Mouse (Mus musculus): ENCODE measurements around the gene Arhgef11. TPM values are rescaled to one million over a fixed set of nuclear protein-coding genes. Genes with fewer than 3 reads are reported as not detected.

Gene Arhgef11
- polyA plus RNA-seq, 1 experiment from 2014 or later: 9.7 TPM

- WGBS: 66% methylated on average over 20 of the region's 20 CpGs
- Histone ChIP-seq H3K4me3 (ENCODE audit: control insufficient read depth in 1 of 2, insufficient read depth in 1 of 2, low read depth in 1 of 2, low read length in 2 of 2) (no peak overlapping the region), H3K36me3 (ENCODE audit: control insufficient read depth, insufficient read depth, low read length) (peaks cover 9% of the 10 kb centered on the region; the same call in 1 of the 2 replicates), H3K4me2 (ENCODE audit: low read length) (no peak overlapping the region), H3K27me3 (ENCODE audit: control insufficient read depth, insufficient read depth, low read length) (peaks cover 1% of the 10 kb centered on the region; the same call in 1 of the 2 replicates), H3K4me1 (ENCODE audit: control insufficient read depth in 2 of 2, insufficient read depth in 2 of 2, low read length in 2 of 2) (peaks cover 25 to 28% of the 10 kb centered on the region in 2 experiments), H3K9ac (ENCODE audit: low read length) (no peak overlapping the region), H3K27ac (replicated peaks in 1 of 2; ENCODE audit: control insufficient read depth in 1 of 2, insufficient read depth in 1 of 2, low read depth in 2 of 2, low read length in 2 of 2) (no peak overlapping the region), H3K9me3 (ENCODE audit: control insufficient read depth, low read length) (no peaks in the 10 kb centered on the region)
- ATAC-seq (ENCODE audit: insufficient number of reproducible peaks, insufficient read depth, low FRiP score, low read depth): no peak
These were observed 144.3 kb downstream of the Arhgef11 start for GRCm38 (mm10) chr3:87761408-87762375.

- H3K4me3 ChIP-seq (ENCODE audit: control insufficient read depth in 1 of 2, insufficient read depth in 1 of 2, low read depth in 1 of 2, low read length in 2 of 2): peak overlapping the region in 1 of 2 experiments; percentile 11; a peak in 1 of 4 replicates
- peak overlapping the region; percentile 59 to 87 for H3K27ac ChIP-seq (replicated peaks in 1 of 2; ENCODE audit: control insufficient read depth in 1 of 2, insufficient read depth in 1 of 2, low read depth in 2 of 2, low read length in 2 of 2)
- H3K36me3 ChIP-seq (ENCODE audit: control insufficient read depth, insufficient read depth, low read length): peaks cover 6% of the 10 kb centered on the region; the same call in 1 of the 2 replicates
- H3K4me2 ChIP-seq (ENCODE audit: low read length): peak overlapping the region; percentile 60
- no peaks in the 10 kb centered on the region for H3K9me3 ChIP-seq (ENCODE audit: control insufficient read depth, low read length)
- no peak for ATAC-seq (ENCODE audit: insufficient number of reproducible peaks, insufficient read depth, low FRiP score, low read depth)
- peaks cover 25 to 36% of the 10 kb centered on the region in 2 experiments for H3K4me1 ChIP-seq (ENCODE audit: control insufficient read depth in 2 of 2, insufficient read depth in 2 of 2, low read length in 2 of 2)
- H3K9ac ChIP-seq (ENCODE audit: low read length): peak overlapping the region; percentile 54; the same call in 1 of the 2 replicates
- H3K27me3 ChIP-seq (ENCODE audit: control insufficient read depth, insufficient read depth, low read length): no peaks in the 10 kb centered on the region; the same call in 1 of the 2 replicates
- WGBS: 40% methylated on average over 4 of the region's 4 CpGs
These were observed 145.8 kb downstream of the Arhgef11 start for GRCm38 (mm10) chr3:87763202-87763601.

- ATAC-seq (ENCODE audit: insufficient number of reproducible peaks, insufficient read depth, low FRiP score, low read depth): peak; percentile 58
- WGBS: 19% methylated on average over 15 of the region's 15 CpGs
- no peaks in the 10 kb centered on the region; the same call in 1 of the 2 replicates for H3K27me3 ChIP-seq (ENCODE audit: control insufficient read depth, insufficient read depth, low read length)
These were observed 146.4 kb downstream of the Arhgef11 start for GRCm38 (mm10) chr3:87763683-87764289.

GRCm38 (mm10) chr3:87764506-87764905 lies 147.1 kb downstream of the Arhgef11 start:
- Histone ChIP-seq H3K4me1 (ENCODE audit: control insufficient read depth in 2 of 2, insufficient read depth in 2 of 2, low read length in 2 of 2) (peaks cover 25 to 36% of the 10 kb centered on the region in 2 experiments), H3K36me3 (ENCODE audit: control insufficient read depth, insufficient read depth, low read length) (peaks cover under 1% of the 10 kb centered on the region; the same call in 1 of the 2 replicates), H3K4me2 (ENCODE audit: low read length) (peak overlapping the region; percentile 60), H3K9ac (ENCODE audit: low read length) (peak overlapping the region; percentile 54), H3K9me3 (ENCODE audit: control insufficient read depth, low read length) (no peaks in the 10 kb centered on the region), H3K4me3 (ENCODE audit: control insufficient read depth in 1 of 2, insufficient read depth in 1 of 2, low read depth in 1 of 2, low read length in 2 of 2) (peak overlapping the region; percentile 11 to 14), H3K27ac (replicated peaks in 1 of 2; ENCODE audit: control insufficient read depth in 1 of 2, insufficient read depth in 1 of 2, low read depth in 2 of 2, low read length in 2 of 2) (peak overlapping the region; percentile 84 to 87), H3K27me3 (ENCODE audit: control insufficient read depth, insufficient read depth, low read length) (no peaks in the 10 kb centered on the region; the same call in 1 of the 2 replicates)
- 21% methylated on average over 10 of the region's 10 CpGs for WGBS
- ATAC-seq (ENCODE audit: insufficient number of reproducible peaks, insufficient read depth, low FRiP score, low read depth): no peak

More at GRCm38 (mm10) chr3:87763683-87764289, 146.4 kb downstream of the Arhgef11 start:
- Histone ChIP-seq H3K4me2 (ENCODE audit: low read length) (peak overlapping the region; percentile 60), H3K4me3 (ENCODE audit: control insufficient read depth in 1 of 2, insufficient read depth in 1 of 2, low read depth in 1 of 2, low read length in 2 of 2) (peak overlapping the region; percentile 11 to 19; a peak in 2 of 4 replicates), H3K9ac (ENCODE audit: low read length) (peak overlapping the region; percentile 54), H3K4me1 (ENCODE audit: control insufficient read depth in 2 of 2, insufficient read depth in 2 of 2, low read length in 2 of 2) (peaks cover 25 to 36% of the 10 kb centered on the region in 2 experiments), H3K27ac (replicated peaks in 1 of 2; ENCODE audit: control insufficient read depth in 1 of 2, insufficient read depth in 1 of 2, low read depth in 2 of 2, low read length in 2 of 2) (peak overlapping the region; percentile 84 to 87), H3K36me3 (ENCODE audit: control insufficient read depth, insufficient read depth, low read length) (peaks cover 6% of the 10 kb centered on the region; the same call in 1 of the 2 replicates), H3K9me3 (ENCODE audit: control insufficient read depth, low read length) (no peaks in the 10 kb centered on the region)

GRCm38 (mm10) chr3:87765091-87765490 lies 147.7 kb downstream of the Arhgef11 start:
- H3K36me3 ChIP-seq (ENCODE audit: control insufficient read depth, insufficient read depth, low read length): no peaks in the 10 kb centered on the region; the same call in 1 of the 2 replicates
- H3K27ac ChIP-seq (replicated peaks in 1 of 2; ENCODE audit: control insufficient read depth in 1 of 2, insufficient read depth in 1 of 2, low read depth in 2 of 2, low read length in 2 of 2): peak overlapping the region; percentile 84 to 87
- ATAC-seq (ENCODE audit: insufficient number of reproducible peaks, insufficient read depth, low FRiP score, low read depth): peak; percentile 41
- H3K9me3 ChIP-seq (ENCODE audit: control insufficient read depth, low read length): no peaks in the 10 kb centered on the region
- peak overlapping the region; percentile 44 for H3K9ac ChIP-seq (ENCODE audit: low read length)
- H3K27me3 ChIP-seq (ENCODE audit: control insufficient read depth, insufficient read depth, low read length): no peaks in the 10 kb centered on the region; the same call in 1 of the 2 replicates
- 16% methylated on average over 10 of the region's 10 CpGs for WGBS
- H3K4me3 ChIP-seq (ENCODE audit: control insufficient read depth in 1 of 2, insufficient read depth in 1 of 2, low read depth in 1 of 2, low read length in 2 of 2): peak overlapping the region; percentile 11 to 14; a peak in 3 of 4 replicates
- peak overlapping the region; percentile 60 for H3K4me2 ChIP-seq (ENCODE audit: low read length)
- H3K4me1 ChIP-seq (ENCODE audit: control insufficient read depth in 2 of 2, insufficient read depth in 2 of 2, low read length in 2 of 2): peaks cover 25 to 36% of the 10 kb centered on the region in 2 experiments

GRCm38 (mm10) chr3:87765631-87766283 lies 148.4 kb downstream of the Arhgef11 start:
- Histone ChIP-seq H3K4me1 (ENCODE audit: control insufficient read depth in 2 of 2, insufficient read depth in 2 of 2, low read length in 2 of 2) (peaks cover 25 to 36% of the 10 kb centered on the region in 2 experiments), H3K27ac (replicated peaks in 1 of 2; ENCODE audit: control insufficient read depth in 1 of 2, insufficient read depth in 1 of 2, low read depth in 2 of 2, low read length in 2 of 2) (peak overlapping the region; percentile 84 to 87), H3K9ac (ENCODE audit: low read length) (peak overlapping the region; percentile 44), H3K4me2 (ENCODE audit: low read length) (peak overlapping the region; percentile 60), H3K36me3 (ENCODE audit: control insufficient read depth, insufficient read depth, low read length) (no peaks in the 10 kb centered on the region; the same call in 1 of the 2 replicates), H3K4me3 (ENCODE audit: control insufficient read depth in 1 of 2, insufficient read depth in 1 of 2, low read depth in 1 of 2, low read length in 2 of 2) (no peak overlapping the region), H3K27me3 (ENCODE audit: control insufficient read depth, insufficient read depth, low read length) (peaks cover 3% of the 10 kb centered on the region), H3K9me3 (ENCODE audit: control insufficient read depth, low read length) (no peaks in the 10 kb centered on the region)
- WGBS: 58% methylated on average over 5 of the region's 5 CpGs
- no peak for ATAC-seq (ENCODE audit: insufficient number of reproducible peaks, insufficient read depth, low FRiP score, low read depth)

Measured in heart, embryonic 14.5 days (tissue).